Mouse (Mus musculus) liver, embryonic 12.5 days (tissue): ENCODE data around the gene Hormad2. TPM values are rescaled to one million over a fixed set of nuclear protein-coding genes. Genes with fewer than 3 reads are reported as not detected.

Experiments
- ATAC-seq: fragments of 200-750 bp; cut with Nextera tagmentation; 2 replicates; pipeline ENCODE4 v1.8.0; 2017; ENCODE audit warnings: moderate number of reproducible peaks, mild to moderate bottlenecking, moderate library complexity
- H3K27ac ChIP-seq: fragments of 300-500 bp; sonication (generic); 2 replicates; pipeline ENCODE4 v1.5.1; 2016; ENCODE audit warnings: mild to moderate bottlenecking
- H3K27me3 ChIP-seq: fragments of 300-500 bp; sonication (generic); replicated peaks from 2 replicates; pipeline ENCODE4 v1.6.1; 2016; ENCODE audit warnings: mild to moderate bottlenecking, moderate library complexity
- H3K36me3 ChIP-seq: fragments of 300-500 bp; sonication (generic); 2 replicates; pipeline ENCODE4 v1.6.1; 2016; ENCODE audit warnings: mild to moderate bottlenecking, moderate library complexity
- H3K4me1 ChIP-seq: fragments of 300-500 bp; sonication (generic); 2 replicates; pipeline ENCODE4 v1.6.1; 2016
- H3K4me2 ChIP-seq: fragments of 300-500 bp; sonication (generic); 2 replicates; pipeline ENCODE4 v1.6.1; 2016; ENCODE audit warnings: mild to moderate bottlenecking, moderate library complexity
- H3K4me3 ChIP-seq: fragments of 300-500 bp; sonication (generic); 2 replicates; pipeline ENCODE4 v1.5.1; 2016; ENCODE audit warnings: mild to moderate bottlenecking, moderate library complexity
- H3K9ac ChIP-seq: fragments of 300-500 bp; sonication (generic); 2 replicates; pipeline ENCODE4 v1.6.1; 2016; ENCODE audit warnings: mild to moderate bottlenecking, moderate library complexity
- H3K9me3 ChIP-seq: fragments of 300-500 bp; sonication (generic); replicated peaks from 2 replicates; pipeline ENCODE4 v1.6.1; 2016; ENCODE audit warnings: mild to moderate bottlenecking, moderate library complexity
- WGBS: fragments of 180-500 bp; shearing (Covaris S2); methylation state at CpG from one replicate; pipeline ENCODE4 v1.1.7; 2016; ENCODE audit not compliant: insufficient replicate concordance; 5-methylcytosine and 5-hydroxymethylcytosine counted together
- polyA plus RNA-seq: library from polyadenylated mRNA; unstranded; fragments of >200 nt; fragmentation: Nextera tagmentation; extraction: Ambion mirVana; gene quantifications from 2 replicates; pipeline ENCODE4 v1.2.1, GENCODE M21; 2016

Hormad2 gene
- polyA plus RNA-seq, 1 experiment from 2014 or later = 0.77 TPM

- ATAC-seq = peak; percentile 41; the same call in 1 of the 2 replicates
- peaks cover 51% of the 10 kb centered on the region for H3K4me1 ChIP-seq
- no peak overlapping the region for H3K4me3 ChIP-seq
- no peak overlapping the region for H3K9ac ChIP-seq
- no peak overlapping the region for H3K27ac ChIP-seq
- H3K9me3 ChIP-seq = no peaks in the 10 kb centered on the region
- no peaks in the 10 kb centered on the region for H3K36me3 ChIP-seq
- no peak overlapping the region for H3K4me2 ChIP-seq
- WGBS = 33% methylated on average over 3 of the region's 3 CpGs
- peaks cover 68% of the 10 kb centered on the region for H3K27me3 ChIP-seq
Measured at GRCm38 (mm10) chr11:4297753-4298152, 143.2 kb downstream of the Hormad2 start.

- no peak overlapping the region for H3K27ac ChIP-seq
- 54% methylated on average over 10 of the region's 10 CpGs for WGBS
- ATAC-seq = no peak
Measured at GRCm38 (mm10) chr11:4296610-4297275, 144.2 kb downstream of the Hormad2 start.

More at GRCm38 (mm10) chr11:4296610-4297275, 144.2 kb downstream of the Hormad2 start:
- Histone ChIP-seq H3K36me3 (no peaks in the 10 kb centered on the region), H3K9ac (no peak overlapping the region), H3K27me3 (peaks cover 65% of the 10 kb centered on the region), H3K4me3 (no peak overlapping the region), H3K9me3 (no peaks in the 10 kb centered on the region), H3K4me2 (no peak overlapping the region), H3K4me1 (peaks cover 52% of the 10 kb centered on the region)

Other genes with a start within 250 kb of the Hormad2 start
- gene Castor1, start 222.9 kb downstream of the Hormad2 start, polyA plus RNA-seq = 2.1 and 2.3 TPM in 2 replicates
- 0.48 and 0.55 TPM in 2 replicates for gene Osm, start 204.7 kb downstream of the Hormad2 start, polyA plus RNA-seq
- gene Lif, start 183.5 kb downstream of the Hormad2 start, polyA plus RNA-seq = not detected in 2 replicates
- 38.8 and 41.4 TPM in 2 replicates for gene Mtmr3, start 153.8 kb upstream of the Hormad2 start, polyA plus RNA-seq
- not detected in 2 replicates for gene Gm11032, start 179.0 kb upstream of the Hormad2 start, polyA plus RNA-seq
- 26.7 and 27.8 TPM in 2 replicates for gene Ascc2, start 196.6 kb upstream of the Hormad2 start, polyA plus RNA-seq